Mouse (Mus musculus): ENCODE data around the gene Mrps31. TPM values are rescaled to one million over a fixed set of nuclear protein-coding genes. Genes with fewer than 3 reads are reported as not detected.

Gene Mrps31
- total and polyA plus RNA-seq, 3 experiments, result 34.0 to 39.9 TPM; not detected in 1

- H3K4me3 ChIP-seq (ENCODE audit: control insufficient read depth in 1 of 2, insufficient read depth in 1 of 2, low read depth in 2 of 2, low read length in 2 of 2), result peak overlapping the region; percentile 92 to 99
- peaks cover 6% of the 10 kb centered on the region for H3K79me2 ChIP-seq (ENCODE audit: control insufficient read depth, insufficient read depth, low read length, poor library complexity)
- 0 out of 2 replicates have a peak overlapping the region, but pooled peaks have one; percentile 15 for H3K27ac ChIP-seq (ENCODE audit: control insufficient read depth, low read depth, low read length)
- no peaks in the 10 kb centered on the region for H3K27me3 ChIP-seq (ENCODE audit: control insufficient read depth in 1 of 2, insufficient read depth in 2 of 2, low read length in 2 of 2)
- no peak for TF ChIP-seq ZC3H11A (IDR thresholded peaks at IDR 0.05; ENCODE audit: low read depth, low read length)
- no peak for TF ChIP-seq ELF1 (IDR thresholded peaks at IDR 0.05; ENCODE audit: low read depth, low read length)
- TF ChIP-seq SIN3A (IDR thresholded peaks at IDR 0.05; ENCODE audit: low read length), result 0 out of 2 replicates have a peak, but pooled peaks have one; percentile 38
- no peak for TF ChIP-seq MEF2A (IDR thresholded peaks at IDR 0.05; ENCODE audit: extremely low read depth, insufficient replicate concordance, low read depth, low read length, poor library complexity, severe bottlenecking)
- no peak for TF ChIP-seq TCF12 (IDR thresholded peaks at IDR 0.05; ENCODE audit: low read depth, low read length)
- 0 out of 2 replicates have a peak, but pooled peaks have one; percentile 24 for TF ChIP-seq UBTF (IDR thresholded peaks at IDR 0.05; ENCODE audit: borderline replicate concordance, insufficient read depth, low read depth, low read length)
- no peak for TF ChIP-seq GABPA (IDR thresholded peaks at IDR 0.05; ENCODE audit: low read depth, low read length)
- no peak for TF ChIP-seq HCFC1 (IDR thresholded peaks at IDR 0.05; ENCODE audit: low read depth, low read length)
- TF ChIP-seq MYC (IDR thresholded peaks at IDR 0.05; ENCODE audit: low read depth, low read length), result no peak
- no peak for TF ChIP-seq KAT2A (conservative IDR thresholded peaks at IDR 0.05; ENCODE audit: low read depth, low read length)
- H3K4me1 ChIP-seq (ENCODE audit: control insufficient read depth in 1 of 2, insufficient read depth in 2 of 2, low read length in 2 of 2), result peaks cover 5 to 6% of the 10 kb centered on the region in 2 experiments
- peak; percentile 60 for DNase-seq (ENCODE audit: low read depth, low spot score)
- no peaks in the 10 kb centered on the region for H3K9me3 ChIP-seq (replicated peaks; ENCODE audit: insufficient read depth, low read length)
- peaks cover 0 to 13% of the 10 kb centered on the region in 2 experiments; a peak in 2 of 4 replicates for H3K36me3 ChIP-seq (ENCODE audit: control insufficient read depth in 1 of 2, insufficient read depth in 2 of 2, low read length in 2 of 2)
- peak overlapping the region; percentile 96 for H3K9ac ChIP-seq (ENCODE audit: control insufficient read depth, low read depth, low read length, poor library complexity, severe bottlenecking)
Measured at GRCm38 (mm10) chr8:22397811-22398141, 13.4 kb upstream of the Mrps31 start.

- Histone ChIP-seq H3K36me3 (ENCODE audit: control insufficient read depth in 1 of 2, insufficient read depth in 2 of 2, low read length in 2 of 2) (peaks cover 0 to 13% of the 10 kb centered on the region in 2 experiments; a peak in 2 of 4 replicates), H3K4me1 (ENCODE audit: control insufficient read depth in 1 of 2, insufficient read depth in 2 of 2, low read length in 2 of 2) (peaks cover 5 to 6% of the 10 kb centered on the region in 2 experiments), H3K9ac (ENCODE audit: control insufficient read depth, low read depth, low read length, poor library complexity, severe bottlenecking) (peak within 1 kb of the TSS; percentile 96), H3K79me2 (ENCODE audit: control insufficient read depth, insufficient read depth, low read length, poor library complexity) (peaks cover 6% of the 10 kb centered on the region), H3K27me3 (ENCODE audit: control insufficient read depth in 1 of 2, insufficient read depth in 2 of 2, low read length in 2 of 2) (no peaks in the 10 kb centered on the region), H3K4me3 (ENCODE audit: control insufficient read depth in 1 of 2, insufficient read depth in 1 of 2, low read depth in 2 of 2, low read length in 2 of 2) (peak within 1 kb of the TSS; percentile 92 to 99), H3K9me3 (replicated peaks; ENCODE audit: insufficient read depth, low read length) (no peaks in the 10 kb centered on the region), H3K27ac (ENCODE audit: control insufficient read depth, low read depth, low read length) (peak within 1 kb of the TSS; percentile 38)
- DNase-seq (ENCODE audit: low read depth, low spot score), result peak; percentile 91
- TF ChIP-seq UBTF (IDR thresholded peaks at IDR 0.05; ENCODE audit: borderline replicate concordance, insufficient read depth, low read depth, low read length), result no peak
- TF ChIP-seq ZC3H11A (IDR thresholded peaks at IDR 0.05; ENCODE audit: low read depth, low read length), result no peak
- TF ChIP-seq BHLHE40 (IDR thresholded peaks at IDR 0.05; ENCODE audit: borderline replicate concordance, low read depth, low read length), result peak; percentile 77; the same call in 1 of the 2 replicates
- TF ChIP-seq SMC3 (IDR thresholded peaks at IDR 0.05; ENCODE audit: low read depth, low read length), result no peak
- TF ChIP-seq MEF2A (IDR thresholded peaks at IDR 0.05; ENCODE audit: extremely low read depth, insufficient replicate concordance, low read depth, low read length, poor library complexity, severe bottlenecking), result no peak
- TF ChIP-seq GATA1 (IDR thresholded peaks at IDR 0.05; ENCODE audit: low read depth, low read length), result no peak
- no peak; the same call in 1 of the 2 replicates for TF ChIP-seq TCF12 (IDR thresholded peaks at IDR 0.05; ENCODE audit: low read depth, low read length)
- 0 out of 2 replicates have a peak, but pooled peaks have one; percentile 9 for TF ChIP-seq MYC (IDR thresholded peaks at IDR 0.05; ENCODE audit: low read depth, low read length)
- TF ChIP-seq POLR2A (IDR thresholded peaks at IDR 0.05; ENCODE audit: control insufficient read depth in 1 of 2, insufficient read depth in 1 of 2, low read depth in 1 of 2, low read length in 2 of 2, poor library complexity in 1 of 2), result peak; percentile 95 to 97
- TF ChIP-seq MAFK (IDR thresholded peaks at IDR 0.05; ENCODE audit: borderline replicate concordance, low read depth, low read length), result no peak
- TF ChIP-seq ETS1 (IDR thresholded peaks at IDR 0.05; ENCODE audit: low read depth, low read length), result 0 out of 2 replicates have a peak, but pooled peaks have one; percentile 16
- no peak for TF ChIP-seq CTCF (IDR thresholded peaks at IDR 0.05 in 2 of 3, conservative IDR thresholded peaks at IDR 0.05 in 1 of 3; ENCODE audit: control insufficient read depth in 1 of 3, insufficient read depth in 1 of 3, low read depth in 2 of 3, low read length in 3 of 3, poor library complexity in 1 of 3, severe bottlenecking in 1 of 3)
- TF ChIP-seq ZKSCAN1 (IDR thresholded peaks at IDR 0.05; ENCODE audit: low read depth, low read length), result no peak
- TF ChIP-seq RAD21 (IDR thresholded peaks at IDR 0.05; ENCODE audit: low read depth, low read length), result no peak
- TF ChIP-seq MAZ (IDR thresholded peaks at IDR 0.05; ENCODE audit: low read depth, low read length), result peak; percentile 87
- TF ChIP-seq MXI1 (IDR thresholded peaks at IDR 0.05; ENCODE audit: low read depth, low read length), result peak; percentile 94
- TF ChIP-seq HCFC1 (IDR thresholded peaks at IDR 0.05; ENCODE audit: low read depth, low read length), result peak; percentile 74
- TF ChIP-seq MAX (IDR thresholded peaks at IDR 0.05; ENCODE audit: low read length), result peak; percentile 67; the same call in 1 of the 2 replicates
- 0 out of 2 replicates have a peak, but pooled peaks have one; percentile 14 for TF ChIP-seq NRF1 (IDR thresholded peaks at IDR 0.05; ENCODE audit: insufficient read depth, low read depth, low read length, poor library complexity, severe bottlenecking)
- peak; percentile 42 for TF ChIP-seq SIN3A (IDR thresholded peaks at IDR 0.05; ENCODE audit: low read length)
- TF ChIP-seq CHD2 (IDR thresholded peaks at IDR 0.05; ENCODE audit: low read length), result no peak
- peak; percentile 95 for TF ChIP-seq POLR2AphosphoS2 (IDR thresholded peaks at IDR 0.05; ENCODE audit: low read length)
- peak; percentile 95 for TF ChIP-seq NELFE (IDR thresholded peaks at IDR 0.05; ENCODE audit: low read depth, low read length)
- no peak for TF ChIP-seq USF2 (IDR thresholded peaks at IDR 0.05; ENCODE audit: borderline replicate concordance in 1 of 2, insufficient read depth in 1 of 2, low read depth in 1 of 2, low read length in 2 of 2)
Measured at GRCm38 (mm10) chr8:22398142-22398951, 12.8 kb upstream of the Mrps31 start, which contains the start of gene Slc25a15. TSS of gene Slc25a15 (minus strand) at chr8:22398597.

Measured in MEL (cell line).